15 mouse cellular contexts compared by ENCODE assay signal in the genomic region with DNA sequence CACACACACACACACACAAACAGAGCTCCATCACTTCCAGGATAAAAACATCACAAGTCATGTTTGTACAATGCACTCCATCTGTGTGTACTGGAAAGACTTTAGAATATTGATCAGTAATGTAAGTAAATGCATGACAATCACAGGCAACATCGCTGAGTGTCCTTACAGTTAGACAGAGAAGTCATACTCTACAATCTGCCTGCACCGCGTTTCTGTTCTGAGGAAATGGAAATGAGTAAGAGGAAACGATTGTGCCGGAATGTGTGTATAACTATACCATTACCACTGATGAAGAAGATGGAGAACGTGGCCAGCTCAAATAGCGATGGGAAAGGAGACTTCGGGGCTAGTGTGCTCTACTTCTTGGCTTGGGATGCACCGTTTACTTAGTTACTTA.
"Had no signal": no experiment of that assay in that cellular context is flagged by ENCODE, and none has a peak within 500 bp of the region (broad histone marks: within the 10 kb centered on the region; RNA-seq: fewer than 3 reads in every experiment).

No protein-coding gene starts in this region.

- H3K9me3 ChIP-seq: neural tube, embryonic 15.5 days; stomach, embryonic 15.5 days had no signal

- H3K27me3 ChIP-seq: neural tube, embryonic 15.5 days; stomach, embryonic 15.5 days had no signal

- H3K4me2 ChIP-seq: neural tube, embryonic 15.5 days; stomach, embryonic 15.5 days had no signal

- DNase-seq: retina, postnatal 1 day; right cerebral cortex, adult 18-20 months; right cerebral cortex, postnatal 14 days; right cerebral cortex, postnatal 25 days; right cerebral cortex, postnatal 4 days; spleen, adult 18-20 months; thymus, adult 18-20 months; thymus, adult 2 months; thymus, postnatal 14 days; thymus, postnatal 25 days; thymus, postnatal 36 days; thymus, postnatal 4 days had no signal

- H3K27ac ChIP-seq: neural tube, embryonic 15.5 days; stomach, embryonic 15.5 days; stomach, postnatal 0 days had no signal

- H3K36me3 ChIP-seq: neural tube, embryonic 15.5 days; stomach, embryonic 15.5 days had no signal

- H3K4me3 ChIP-seq: neural tube, embryonic 15.5 days; stomach, embryonic 15.5 days had no signal

- H3K9ac ChIP-seq: neural tube, embryonic 15.5 days; stomach, embryonic 15.5 days had no signal

- H3K4me1 ChIP-seq: stomach, embryonic 15.5 days had no signal
